Mouse (Mus musculus): ENCODE data around the gene Ripor1.

GRCm38 (mm10) chr8:105613037-105613436 lies 8.0 kb downstream of the Ripor1 start:
- TF ChIP-seq CHD2 (IDR thresholded peaks at IDR 0.05; ENCODE audit: low read depth, low read length) = no peak
- TF ChIP-seq HCFC1 (IDR thresholded peaks at IDR 0.05; ENCODE audit: borderline replicate concordance, insufficient read depth, low read length) = no peak
- TF ChIP-seq MAFK (IDR thresholded peaks at IDR 0.05; ENCODE audit: insufficient read depth, low read depth, low read length) = no peak
- no peak for TF ChIP-seq ZC3H11A (IDR thresholded peaks at IDR 0.05; ENCODE audit: borderline replicate concordance, low read depth, low read length)
